Mouse (Mus musculus) liver, adult (tissue): ENCODE results near the gene Styx.

Experiments
- GATA4 ChIP-seq: IDR thresholded peaks from 2 replicates; pipeline ENCODE4 v1.6.1; 2014; ENCODE audit warnings: mild to moderate bottlenecking, low read length; ENCODE audit not compliant: insufficient replicate concordance

The Styx gene

GRCm38 (mm10) chr14:45323320-45323719, 27.6 kb upstream of the Styx start:
- TF ChIP-seq GATA4: no peak

- TF ChIP-seq GATA4: no peak
Observed at GRCm38 (mm10) chr14:45325471-45325870, 25.4 kb upstream of the Styx start.

- TF ChIP-seq GATA4: no peak
Observed at GRCm38 (mm10) chr14:45328072-45328713, 22.7 kb upstream of the Styx start.

- no peak for TF ChIP-seq GATA4
Observed at GRCm38 (mm10) chr14:45329018-45329588, 21.8 kb upstream of the Styx start.

- TF ChIP-seq GATA4: peak; percentile 93; the same call in 1 of the 2 replicates
Observed at GRCm38 (mm10) chr14:45329589-45330181, 21.2 kb upstream of the Styx start, which contains the start of gene Psmc6. TSS of gene Psmc6 (plus strand) at chr14:45329788.

GRCm38 (mm10) chr14:45364211-45365195, 13.6 kb downstream of the Styx start:
- no peak for TF ChIP-seq GATA4

GRCm38 (mm10) chr14:45365196-45365587, 14.3 kb downstream of the Styx start:
- TF ChIP-seq GATA4: no peak

- no peak for TF ChIP-seq GATA4
Observed at GRCm38 (mm10) chr14:45378771-45379170, 27.9 kb downstream of the Styx start.

- TF ChIP-seq GATA4: no peak
Observed at GRCm38 (mm10) chr14:45380756-45381155, 29.9 kb downstream of the Styx start.

- TF ChIP-seq GATA4: no peak
Observed at GRCm38 (mm10) chr14:45382912-45383311, 32.0 kb downstream of the Styx start.

- no peak for TF ChIP-seq GATA4
Observed at GRCm38 (mm10) chr14:45385596-45385995, 34.7 kb downstream of the Styx start.

- no peak for TF ChIP-seq GATA4
Observed at GRCm38 (mm10) chr14:45387480-45387879, 36.6 kb downstream of the Styx start.

GRCm38 (mm10) chr14:45388345-45389181, 37.7 kb downstream of the Styx start:
- TF ChIP-seq GATA4: peak; percentile 6; the same call in 1 of the 2 replicates

GRCm38 (mm10) chr14:45389194-45389593, 38.3 kb downstream of the Styx start:
- TF ChIP-seq GATA4: no peak
